Mouse (Mus musculus) induced T-regulatory cell, adult 2 months (primary cell): Measurements from ENCODE around the gene Ctdsp1.
A peak's percentile ranks its signal among the peaks of the same experiment; 100 is the strongest.

ENCODE experiments used
- DNase-seq: peaks from one replicate; pipeline ENCODE4 v3.0.0-alpha.2; 2012; ENCODE audit warnings: low read depth

Gene Ctdsp1

GRCm38 (mm10) chr1:74376396-74376795 lies 14.9 kb upstream of the Ctdsp1 start:
- no peak for DNase-seq

- peak; percentile 62 for DNase-seq
Observed at GRCm38 (mm10) chr1:74379058-74379504, 12.2 kb upstream of the Ctdsp1 start.

- DNase-seq: no peak
Observed at GRCm38 (mm10) chr1:74380484-74380883, 10.8 kb upstream of the Ctdsp1 start.

GRCm38 (mm10) chr1:74381588-74382021 lies 9.7 kb upstream of the Ctdsp1 start:
- DNase-seq: peak; percentile 51

- DNase-seq: no peak
Observed at GRCm38 (mm10) chr1:74383385-74383784, 7.9 kb upstream of the Ctdsp1 start.

- no peak for DNase-seq
Observed at GRCm38 (mm10) chr1:74384525-74384924, 6.8 kb upstream of the Ctdsp1 start.

GRCm38 (mm10) chr1:74385064-74385463 lies 6.2 kb upstream of the Ctdsp1 start:
- no peak for DNase-seq

GRCm38 (mm10) chr1:74385531-74385930 lies 5.8 kb upstream of the Ctdsp1 start:
- DNase-seq: no peak

- DNase-seq: no peak
Observed at GRCm38 (mm10) chr1:74386363-74386713, 5.0 kb upstream of the Ctdsp1 start.

- peak; percentile 97 for DNase-seq
Observed at GRCm38 (mm10) chr1:74386714-74387385, 4.5 kb upstream of the Ctdsp1 start.

GRCm38 (mm10) chr1:74387386-74387988 lies 3.8 kb upstream of the Ctdsp1 start:
- no peak for DNase-seq

GRCm38 (mm10) chr1:74388398-74388920 lies 2.9 kb upstream of the Ctdsp1 start:
- DNase-seq: no peak

GRCm38 (mm10) chr1:74389831-74390286 lies 1.4 kb upstream of the Ctdsp1 start:
- DNase-seq: peak; percentile 85

GRCm38 (mm10) chr1:74390287-74390906 lies 912 bp upstream of the Ctdsp1 start:
- peak; percentile 94 for DNase-seq

GRCm38 (mm10) chr1:74391844-74392441 lies 634 bp downstream of the Ctdsp1 start:
- DNase-seq: peak; percentile 79

GRCm38 (mm10) chr1:74392446-74392994 lies 1.2 kb downstream of the Ctdsp1 start:
- no peak for DNase-seq

- no peak for DNase-seq
Observed at GRCm38 (mm10) chr1:74393010-74393409, 1.7 kb downstream of the Ctdsp1 start.

GRCm38 (mm10) chr1:74393697-74394096 lies 2.4 kb downstream of the Ctdsp1 start:
- DNase-seq: no peak

GRCm38 (mm10) chr1:74394311-74394710 lies 3.0 kb downstream of the Ctdsp1 start:
- DNase-seq: no peak

- DNase-seq: no peak
Observed at GRCm38 (mm10) chr1:74394858-74395257, 3.5 kb downstream of the Ctdsp1 start.

- DNase-seq: no peak
Observed at GRCm38 (mm10) chr1:74395290-74395689, 4.0 kb downstream of the Ctdsp1 start.
